Mouse (Mus musculus) G1E (cell line): Measurements from ENCODE around the gene Ift52.

Experiments
- CTCF ChIP-seq: IDR thresholded peaks from 2 replicates; pipeline ENCODE4 v1.5.1; 2012; ENCODE audit warnings: low read depth, low read length, inconsistent platforms, mixed read lengths
- GATA1 ChIP-seq: IDR thresholded peaks from 2 replicates; pipeline ENCODE4 v1.6.1; 2012; ENCODE audit warnings: borderline replicate concordance, low read length, inconsistent platforms, mixed read lengths
- POLR2AphosphoS5 ChIP-seq: IDR thresholded peaks from 2 replicates; pipeline ENCODE4 v1.6.1; 2012; ENCODE audit warnings: low read depth, low read length, inconsistent platforms; ENCODE audit not compliant: insufficient replicate concordance
- TAL1 ChIP-seq: conservative IDR thresholded peaks from 2 replicates; pipeline ENCODE4 v1.6.1; 2012; ENCODE audit warnings: low read depth, low read length, inconsistent platforms, mixed read lengths

DNA sequence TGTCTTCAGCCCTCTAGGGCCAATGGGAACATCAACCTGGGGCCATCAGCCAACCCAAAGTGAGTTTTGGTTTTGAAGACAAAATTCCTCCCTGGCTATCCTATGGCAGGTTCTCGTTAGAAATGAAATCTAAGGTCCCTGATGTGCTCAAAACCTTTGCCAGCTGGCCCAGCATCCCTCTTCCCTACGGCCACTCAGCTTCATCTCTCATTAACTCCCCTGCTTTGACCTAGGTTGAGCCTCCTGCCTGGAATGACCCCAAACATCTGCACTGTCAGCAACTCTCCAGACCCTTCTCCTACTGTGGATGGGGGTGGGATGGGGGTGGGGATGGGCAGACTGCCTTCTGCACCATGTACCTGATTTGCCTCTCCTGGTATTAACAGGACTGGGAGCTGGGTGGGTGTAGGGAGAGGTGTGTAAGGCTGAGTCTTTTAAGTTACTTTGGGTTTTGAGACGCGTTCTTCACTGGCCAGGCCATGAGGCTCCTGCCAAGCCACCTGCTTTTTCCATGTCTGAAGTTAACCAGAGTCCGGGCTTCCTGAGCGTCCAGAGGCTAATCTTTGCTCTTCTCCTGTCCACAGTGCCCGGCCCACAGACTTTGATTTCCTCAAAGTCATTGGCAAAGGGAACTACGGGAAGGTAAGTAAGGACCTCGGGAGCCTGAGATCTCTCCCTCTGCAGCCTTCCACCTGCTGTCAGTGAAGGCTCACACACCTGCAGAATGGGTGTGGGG is 23.1 kb upstream of the Ift52 start:
- TF ChIP-seq CTCF (no peak), TAL1 (no peak), GATA1 (no peak), POLR2AphosphoS5 (no peak)
